Mouse (Mus musculus) G1E (cell line): Measurements from ENCODE around the gene 9430097D07Rik. TPM values are rescaled to one million over a fixed set of nuclear protein-coding genes. Genes with fewer than 3 reads are reported as not detected.
A peak's percentile ranks its signal among the peaks of the same experiment; 100 is the strongest.

Source experiments
- ATAC-seq: 2 replicates; pipeline ENCODE4 v1.8.0; 2016; ENCODE audit warnings: mild to moderate bottlenecking; ENCODE audit not compliant: insufficient number of reproducible peaks, poor library complexity, low FRiP score, severe bottlenecking; ENCODE audit errors: extremely low read depth
- DNase-seq: peaks from one replicate; pipeline ENCODE4 v3.0.0; 2012; ENCODE audit warnings: low spot score
- H3K27me3 ChIP-seq: 2 replicates; pipeline ENCODE4 v1.6.1; 2012; ENCODE audit warnings: mild to moderate bottlenecking, low read length, inconsistent platforms; ENCODE audit not compliant: insufficient read depth
- H3K36me3 ChIP-seq: replicated peaks from 2 replicates; pipeline ENCODE3; 2012; ENCODE audit warnings: mild to moderate bottlenecking, inconsistent platforms
- H3K4me1 ChIP-seq: 2 replicates; pipeline ENCODE4 v1.6.1; 2012; ENCODE audit warnings: low read depth, low read length, inconsistent platforms, mixed read lengths; ENCODE audit not compliant: insufficient read depth
- H3K4me3 ChIP-seq: 2 replicates; pipeline ENCODE4 v1.5.1; 2012; ENCODE audit warnings: low read depth, mild to moderate bottlenecking, inconsistent platforms, low read length, moderate library complexity, mixed read lengths
- H3K9me3 ChIP-seq: replicated peaks from 2 replicates; pipeline ENCODE4 v1.6.1; 2012; ENCODE audit warnings: inconsistent platforms
- CTCF ChIP-seq: IDR thresholded peaks from 2 replicates; pipeline ENCODE4 v1.5.1; 2012; ENCODE audit warnings: low read depth, low read length, inconsistent platforms, mixed read lengths
- GATA1 ChIP-seq: IDR thresholded peaks from 2 replicates; pipeline ENCODE4 v1.6.1; 2012; ENCODE audit warnings: borderline replicate concordance, low read length, inconsistent platforms, mixed read lengths
- GATA2 ChIP-seq: IDR thresholded peaks from 2 replicates; pipeline ENCODE4 v1.6.1; 2012; ENCODE audit warnings: low read depth, low read length, inconsistent platforms, borderline replicate concordance
- POLR2AphosphoS5 ChIP-seq: IDR thresholded peaks from 2 replicates; pipeline ENCODE4 v1.6.1; 2012; ENCODE audit warnings: low read depth, low read length, inconsistent platforms; ENCODE audit not compliant: insufficient replicate concordance
- TAL1 ChIP-seq: conservative IDR thresholded peaks from 2 replicates; pipeline ENCODE4 v1.6.1; 2012; ENCODE audit warnings: low read depth, low read length, inconsistent platforms, mixed read lengths
- polyA plus RNA-seq: library from polyadenylated mRNA; stranded (reverse); fragments of >175 nt; gene quantifications from 2 replicates; pipeline ENCODE4 v1.2.3, GENCODE M21; 2012
- total RNA-seq, 2 experiments: library from RNA; stranded (forward) in 1 of 2; stranded (reverse) in 1 of 2; fragments of 200-1000 nt in 1 of 2; fragments of >200 nt in 1 of 2; fragmentation: Nextera tagmentation in 1 of 2; gene quantifications; 2 replicates each; pipeline ENCODE4 v1.2.3; 2014 to 2017

9430097D07Rik gene
- total and polyA plus RNA-seq, 3 experiments = 0.11 TPM; not detected in 2

DNA sequence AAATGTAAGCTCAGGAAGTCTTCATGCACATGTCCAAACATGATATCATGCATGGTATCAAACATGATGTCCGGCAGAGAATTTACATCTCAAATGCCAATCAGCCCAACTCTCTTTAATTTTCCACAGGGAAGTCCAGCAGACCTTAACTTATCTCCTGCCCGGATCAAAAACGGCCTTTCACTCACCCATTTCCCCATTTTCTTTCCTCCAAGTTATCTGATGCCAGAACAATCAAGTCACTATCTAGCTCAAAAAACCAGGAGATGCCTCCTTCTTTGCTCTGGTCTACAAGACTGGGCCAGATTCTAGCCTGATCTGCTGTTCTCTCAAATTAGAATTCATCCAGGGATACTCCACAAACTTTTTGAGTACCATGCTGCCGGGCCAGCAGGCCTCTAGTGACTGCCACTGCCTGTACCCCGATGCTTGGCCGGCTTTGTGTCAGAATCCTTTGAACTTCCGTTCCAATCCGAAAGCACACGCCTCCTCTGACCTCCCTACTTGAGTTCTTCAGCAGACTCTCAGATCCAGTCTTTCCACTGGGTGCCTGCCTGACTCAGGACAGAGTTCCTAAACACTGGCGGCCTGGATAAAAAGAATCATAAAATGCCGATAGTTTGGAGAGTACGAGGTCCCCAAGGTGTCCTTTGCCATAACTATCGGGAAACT lies 41.3 kb downstream of the 9430097D07Rik start:
- H3K9me3 ChIP-seq = no peaks in the 10 kb centered on the region
- H3K27me3 ChIP-seq = peaks cover 23% of the 10 kb centered on the region; the same call in 1 of the 2 replicates
- peaks cover 12% of the 10 kb centered on the region for H3K36me3 ChIP-seq
- H3K4me1 ChIP-seq = peaks cover 66% of the 10 kb centered on the region
- TF ChIP-seq POLR2AphosphoS5 (no peak), TAL1 (no peak), GATA1 (no peak), GATA2 (no peak), CTCF (no peak)
- H3K4me3 ChIP-seq = peak overlapping the region; percentile 87
- DNase-seq (no peak), ATAC-seq (no peak)

DNA sequence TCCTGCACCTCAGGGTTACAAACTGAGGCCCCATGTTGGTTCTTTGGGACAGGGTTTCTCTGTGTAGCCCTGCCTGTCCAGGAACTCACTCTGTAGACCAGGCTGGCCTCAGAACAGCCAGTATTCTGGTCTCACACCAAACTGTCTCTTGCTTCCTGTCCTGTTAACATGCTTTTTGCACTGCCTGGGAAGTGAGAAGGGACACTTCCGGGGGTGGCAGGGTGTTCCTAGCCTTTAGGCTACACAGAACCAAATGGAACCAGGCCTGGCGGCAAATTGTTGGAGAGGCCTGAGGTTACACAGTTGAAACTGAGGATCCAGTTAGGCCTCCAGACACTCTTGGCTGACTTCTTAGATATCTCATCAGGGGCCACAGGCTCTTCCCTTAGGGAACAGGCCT lies 42.3 kb downstream of the 9430097D07Rik start:
- no peak for ATAC-seq
- no peak for TF ChIP-seq GATA1
- no peak for TF ChIP-seq TAL1
- TF ChIP-seq CTCF = no peak
- no peak for TF ChIP-seq POLR2AphosphoS5
- no peak for TF ChIP-seq GATA2
- peaks cover 58% of the 10 kb centered on the region for H3K4me1 ChIP-seq
- DNase-seq = no peak
- no peak overlapping the region for H3K4me3 ChIP-seq
- H3K36me3 ChIP-seq = peaks cover 2% of the 10 kb centered on the region
- peaks cover 18% of the 10 kb centered on the region; the same call in 1 of the 2 replicates for H3K27me3 ChIP-seq
- H3K9me3 ChIP-seq = no peaks in the 10 kb centered on the region

DNA sequence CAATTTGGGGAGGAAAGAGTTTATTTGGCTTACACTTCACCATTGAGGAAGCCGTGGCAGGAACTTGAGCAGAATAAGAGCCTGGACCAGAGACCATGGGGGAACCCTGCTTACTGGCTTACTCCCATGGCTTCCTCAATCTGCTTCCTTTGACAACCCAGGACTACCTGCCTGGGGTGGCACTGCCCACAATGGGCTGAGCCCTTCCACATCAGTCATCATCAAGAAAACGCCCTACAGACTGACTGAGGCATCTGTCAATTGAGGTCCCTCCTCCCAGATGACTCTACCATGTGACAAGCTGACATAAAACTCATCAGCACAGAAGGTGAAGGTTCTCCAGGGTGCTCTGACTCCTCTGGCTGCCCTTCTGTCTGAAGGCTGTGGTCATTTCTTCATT lies 45.0 kb downstream of the 9430097D07Rik start:
- ATAC-seq (no peak), DNase-seq (no peak)
- no peak for TF ChIP-seq GATA2
- no peak for TF ChIP-seq CTCF
- no peak for TF ChIP-seq POLR2AphosphoS5
- no peak for TF ChIP-seq TAL1
- TF ChIP-seq GATA1 = no peak
- H3K27me3 ChIP-seq = peaks cover 18% of the 10 kb centered on the region
- no peak overlapping the region for H3K4me3 ChIP-seq
- no peaks in the 10 kb centered on the region for H3K9me3 ChIP-seq
- H3K36me3 ChIP-seq = no peaks in the 10 kb centered on the region
- peaks cover 33% of the 10 kb centered on the region for H3K4me1 ChIP-seq

DNA sequence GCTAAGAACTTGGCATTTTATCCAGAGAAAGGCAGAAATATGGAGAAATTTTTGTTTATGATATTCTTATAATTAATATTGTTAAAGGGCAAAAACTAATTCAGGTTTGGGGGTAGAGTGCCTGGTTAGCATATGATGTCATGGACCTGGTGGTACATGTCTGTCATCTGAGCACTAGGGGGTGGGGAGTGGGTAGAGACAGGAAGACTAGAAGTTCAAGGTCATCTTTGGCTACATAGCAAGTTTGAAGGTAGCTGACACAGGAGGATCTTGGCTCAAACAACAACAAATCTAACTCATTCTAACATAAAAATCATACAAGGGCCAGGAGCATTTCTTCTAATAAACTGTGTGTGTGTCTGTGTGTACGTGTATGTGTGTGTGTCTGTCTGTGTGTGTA lies 47.2 kb downstream of the 9430097D07Rik start:
- ATAC-seq (no peak), DNase-seq (no peak)
- Histone ChIP-seq H3K4me1 (peaks cover 23% of the 10 kb centered on the region), H3K36me3 (no peaks in the 10 kb centered on the region), H3K27me3 (peaks cover 27% of the 10 kb centered on the region), H3K9me3 (no peaks in the 10 kb centered on the region), H3K4me3 (no peak overlapping the region)
- no peak for TF ChIP-seq GATA1
- TF ChIP-seq GATA2 = no peak
- TF ChIP-seq POLR2AphosphoS5 = no peak
- no peak for TF ChIP-seq TAL1
- no peak for TF ChIP-seq CTCF

DNA sequence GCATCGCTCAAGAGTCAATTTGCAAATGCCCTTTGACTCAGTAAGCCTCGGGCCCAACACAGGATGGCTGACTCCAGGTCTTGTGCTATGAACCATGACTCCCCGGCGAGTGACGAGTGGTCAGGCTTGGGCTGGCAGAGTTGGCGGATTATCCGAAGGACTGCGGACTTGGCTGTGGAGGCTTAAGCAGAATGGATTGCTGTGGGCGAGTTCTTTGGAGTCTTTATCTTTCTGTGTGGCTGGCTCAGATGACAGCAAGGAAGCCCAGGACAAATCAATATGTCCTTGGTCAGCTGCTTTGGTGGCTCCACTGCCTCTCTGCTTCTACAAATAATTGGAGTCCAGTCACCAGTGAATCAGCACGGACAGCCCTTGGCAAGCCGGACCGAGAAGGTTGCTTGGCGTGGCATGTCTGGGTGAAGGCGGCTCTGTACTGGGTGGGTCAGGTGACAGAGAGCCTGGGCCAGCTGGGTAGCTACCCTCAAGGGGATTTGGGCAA lies 48.0 kb downstream of the 9430097D07Rik start:
- H3K36me3 ChIP-seq = no peaks in the 10 kb centered on the region
- no peak for DNase-seq
- H3K9me3 ChIP-seq = no peaks in the 10 kb centered on the region
- no peak overlapping the region for H3K4me3 ChIP-seq
- peaks cover 27% of the 10 kb centered on the region for H3K27me3 ChIP-seq
- no peak for ATAC-seq
- TF ChIP-seq CTCF (no peak), GATA2 (no peak), GATA1 (no peak), POLR2AphosphoS5 (no peak), TAL1 (no peak)
- H3K4me1 ChIP-seq = peaks cover 26% of the 10 kb centered on the region

DNA sequence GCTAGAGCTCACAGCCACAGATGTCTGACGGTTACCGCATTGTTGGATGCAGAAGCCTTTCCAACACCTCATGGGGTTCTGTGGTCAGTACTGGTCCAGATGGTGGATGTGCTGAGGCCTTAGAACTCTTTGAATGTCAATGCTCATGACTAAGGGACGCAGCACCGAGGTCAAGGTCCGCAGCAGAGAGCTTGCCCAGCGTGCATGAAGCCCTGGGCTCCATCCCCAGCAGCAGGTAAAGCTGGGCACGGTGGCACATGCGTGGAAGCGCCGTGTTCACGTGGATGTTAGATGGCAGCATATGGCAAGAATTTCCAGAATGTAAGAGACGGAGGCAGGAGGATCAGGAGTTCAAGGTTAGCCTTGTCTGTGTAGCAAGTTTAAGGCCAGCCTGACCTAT lies 49.7 kb downstream of the 9430097D07Rik start:
- TF ChIP-seq GATA2 = no peak
- DNase-seq = no peak
- Histone ChIP-seq H3K9me3 (no peaks in the 10 kb centered on the region), H3K4me1 (peaks cover 25% of the 10 kb centered on the region), H3K36me3 (no peaks in the 10 kb centered on the region), H3K4me3 (no peak overlapping the region), H3K27me3 (peaks cover 24% of the 10 kb centered on the region)
- no peak for ATAC-seq

DNA sequence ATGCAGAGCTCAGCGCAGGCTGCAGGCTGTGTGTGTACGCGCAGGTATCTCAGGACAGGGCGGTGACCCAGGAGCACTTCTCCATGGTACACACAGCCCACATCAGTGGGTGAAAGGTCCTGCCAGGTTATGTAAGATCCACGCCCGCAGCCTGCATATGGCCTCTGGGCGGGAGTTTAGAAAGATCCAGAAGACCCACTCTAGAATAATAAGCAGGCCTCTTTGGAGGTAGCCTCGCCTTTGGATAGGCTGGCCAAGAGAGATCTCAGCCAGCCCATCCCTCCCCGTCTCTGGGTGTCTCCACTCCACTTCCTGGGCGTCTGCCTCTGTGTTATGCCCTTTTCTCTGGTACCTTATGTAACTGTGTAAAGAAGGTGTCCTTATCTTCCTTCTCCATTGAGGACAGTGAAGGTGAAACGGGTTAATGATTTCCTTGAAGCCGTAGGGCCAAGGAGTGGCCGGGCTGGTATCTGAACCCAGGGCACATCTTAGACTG lies 50.9 kb downstream of the 9430097D07Rik start:
- Histone ChIP-seq H3K27me3 (peaks cover 24% of the 10 kb centered on the region), H3K4me3 (no peak overlapping the region), H3K9me3 (no peaks in the 10 kb centered on the region), H3K36me3 (no peaks in the 10 kb centered on the region), H3K4me1 (peaks cover 21% of the 10 kb centered on the region)
- DNase-seq (no peak), ATAC-seq (no peak)
- no peak for TF ChIP-seq TAL1
- no peak for TF ChIP-seq GATA1
- TF ChIP-seq GATA2 = no peak
- TF ChIP-seq POLR2AphosphoS5 = no peak
- no peak for TF ChIP-seq CTCF

Other genes with a start within 250 kb of the 9430097D07Rik start
Only the 20 nearest of the 22 such genes appear.
- gene 1110008P14Rik, start 193.7 kb downstream of the 9430097D07Rik start, total RNA-seq (2014; fragmentation: Nextera tagmentation) = 61.4 and 63.6 TPM in 2 replicates
- gene 1110008P14Rik, start 193.7 kb downstream of the 9430097D07Rik start, total RNA-seq (2017) = 26.5 and 33.0 TPM in 2 replicates
- 61.9 and 82.0 TPM in 2 replicates for gene 1110008P14Rik, start 193.7 kb downstream of the 9430097D07Rik start, polyA plus RNA-seq
- gene Lcn2, start 187.4 kb downstream of the 9430097D07Rik start, total RNA-seq (2014; fragmentation: Nextera tagmentation) = not detected in 2 replicates
- not detected in 2 replicates for gene Lcn2, start 187.4 kb downstream of the 9430097D07Rik start, total RNA-seq (2017)
- gene Lcn2, start 187.4 kb downstream of the 9430097D07Rik start, polyA plus RNA-seq = 0.05 TPM in 1 of 2 replicates, not detected in the other
- 13.8 and 21.5 TPM in 2 replicates for gene Ptges2, start 179.8 kb downstream of the 9430097D07Rik start, total RNA-seq (2014; fragmentation: Nextera tagmentation)
- 11.5 and 12.4 TPM in 2 replicates for gene Ptges2, start 179.8 kb downstream of the 9430097D07Rik start, total RNA-seq (2017)
- gene Ptges2, start 179.8 kb downstream of the 9430097D07Rik start, polyA plus RNA-seq = 6.8 and 7.0 TPM in 2 replicates
- 3.9 and 4.2 TPM in 2 replicates for gene Naif1, start 125.2 kb downstream of the 9430097D07Rik start, total RNA-seq (2014; fragmentation: Nextera tagmentation)
- gene Naif1, start 125.2 kb downstream of the 9430097D07Rik start, total RNA-seq (2017) = 3.8 and 4.0 TPM in 2 replicates
- 6.9 and 8.1 TPM in 2 replicates for gene Naif1, start 125.2 kb downstream of the 9430097D07Rik start, polyA plus RNA-seq
- 5.1 and 25.4 TPM in 2 replicates for gene Slc25a25, start 124.2 kb downstream of the 9430097D07Rik start, total RNA-seq (2014; fragmentation: Nextera tagmentation)
- gene Slc25a25, start 124.2 kb downstream of the 9430097D07Rik start, total RNA-seq (2017) = 6.8 and 8.0 TPM in 2 replicates
- gene Slc25a25, start 124.2 kb downstream of the 9430097D07Rik start, polyA plus RNA-seq = 6.5 and 6.9 TPM in 2 replicates
- gene Fam102a, start 40.4 kb downstream of the 9430097D07Rik start, total RNA-seq (2014; fragmentation: Nextera tagmentation) = 33.6 and 35.0 TPM in 2 replicates
- 28.7 and 30.1 TPM in 2 replicates for gene Fam102a, start 40.4 kb downstream of the 9430097D07Rik start, total RNA-seq (2017)
- 28.9 and 32.7 TPM in 2 replicates for gene Fam102a, start 40.4 kb downstream of the 9430097D07Rik start, polyA plus RNA-seq
- 74.6 and 85.4 TPM in 2 replicates for gene Dpm2, start 4.8 kb downstream of the 9430097D07Rik start, total RNA-seq (2014; fragmentation: Nextera tagmentation)
- 59.3 and 64.4 TPM in 2 replicates for gene Dpm2, start 4.8 kb downstream of the 9430097D07Rik start, total RNA-seq (2017)
- 8.2 and 9.4 TPM in 2 replicates for gene Dpm2, start 4.8 kb downstream of the 9430097D07Rik start, polyA plus RNA-seq
- 1.0 TPM in 1 of 2 replicates, not detected in the other for gene Pip5kl1, start 887 bp downstream of the 9430097D07Rik start, total RNA-seq (2014; fragmentation: Nextera tagmentation)
- gene Pip5kl1, start 887 bp downstream of the 9430097D07Rik start, total RNA-seq (2017) = 0.71 and 1.0 TPM in 2 replicates
- gene Pip5kl1, start 887 bp downstream of the 9430097D07Rik start, polyA plus RNA-seq = 0.11 and 0.13 TPM in 2 replicates
- gene St6galnac4, start 11.4 kb upstream of the 9430097D07Rik start, total RNA-seq (2014; fragmentation: Nextera tagmentation) = 15.4 and 25.2 TPM in 2 replicates
- gene St6galnac4, start 11.4 kb upstream of the 9430097D07Rik start, total RNA-seq (2017) = 6.7 and 8.1 TPM in 2 replicates
- gene St6galnac4, start 11.4 kb upstream of the 9430097D07Rik start, polyA plus RNA-seq = 20.8 and 24.4 TPM in 2 replicates
- gene St6galnac6, start 24.0 kb upstream of the 9430097D07Rik start, total RNA-seq (2014; fragmentation: Nextera tagmentation) = 18.3 and 20.2 TPM in 2 replicates
- 16.8 and 19.8 TPM in 2 replicates for gene St6galnac6, start 24.0 kb upstream of the 9430097D07Rik start, total RNA-seq (2017)
- 36.6 and 39.2 TPM in 2 replicates for gene St6galnac6, start 24.0 kb upstream of the 9430097D07Rik start, polyA plus RNA-seq
- not detected in 2 replicates for gene Ak1, start 46.1 kb upstream of the 9430097D07Rik start, total RNA-seq (2014; fragmentation: Nextera tagmentation)
- 0.44 and 0.58 TPM in 2 replicates for gene Ak1, start 46.1 kb upstream of the 9430097D07Rik start, total RNA-seq (2017)
- 0.42 and 0.56 TPM in 2 replicates for gene Ak1, start 46.1 kb upstream of the 9430097D07Rik start, polyA plus RNA-seq
- 4.4 and 6.4 TPM in 2 replicates for gene Eng, start 70.9 kb upstream of the 9430097D07Rik start, total RNA-seq (2014; fragmentation: Nextera tagmentation)
- gene Eng, start 70.9 kb upstream of the 9430097D07Rik start, total RNA-seq (2017) = 0.76 and 0.93 TPM in 2 replicates
- gene Eng, start 70.9 kb upstream of the 9430097D07Rik start, polyA plus RNA-seq = 5.3 and 6.3 TPM in 2 replicates
- 14.7 and 22.9 TPM in 2 replicates for gene Fpgs, start 128.5 kb upstream of the 9430097D07Rik start, total RNA-seq (2014; fragmentation: Nextera tagmentation)
- 12.8 and 13.6 TPM in 2 replicates for gene Fpgs, start 128.5 kb upstream of the 9430097D07Rik start, total RNA-seq (2017)
- 81.4 and 145 TPM in 2 replicates for gene Fpgs, start 128.5 kb upstream of the 9430097D07Rik start, polyA plus RNA-seq
- 68.7 and 71.2 TPM in 2 replicates for gene Cdk9, start 137.4 kb upstream of the 9430097D07Rik start, total RNA-seq (2014; fragmentation: Nextera tagmentation)
- gene Cdk9, start 137.4 kb upstream of the 9430097D07Rik start, total RNA-seq (2017) = 31.7 and 32.5 TPM in 2 replicates
- gene Cdk9, start 137.4 kb upstream of the 9430097D07Rik start, polyA plus RNA-seq = 105 and 129 TPM in 2 replicates
- not detected in 2 replicates for gene Sh2d3c, start 145.4 kb upstream of the 9430097D07Rik start, total RNA-seq (2014; fragmentation: Nextera tagmentation)
- gene Sh2d3c, start 145.4 kb upstream of the 9430097D07Rik start, total RNA-seq (2017) = 0.06 and 0.98 TPM in 2 replicates
- gene Sh2d3c, start 145.4 kb upstream of the 9430097D07Rik start, polyA plus RNA-seq = 0.35 and 0.39 TPM in 2 replicates
- gene 6330409D20Rik, start 165.3 kb upstream of the 9430097D07Rik start, total RNA-seq (2014; fragmentation: Nextera tagmentation) = not detected in 2 replicates
- gene 6330409D20Rik, start 165.3 kb upstream of the 9430097D07Rik start, total RNA-seq (2017) = 0.17 TPM in 1 of 2 replicates, not detected in the other
- gene 6330409D20Rik, start 165.3 kb upstream of the 9430097D07Rik start, polyA plus RNA-seq = not detected in 2 replicates
- gene Tor2a, start 181.6 kb upstream of the 9430097D07Rik start, total RNA-seq (2014; fragmentation: Nextera tagmentation) = 9.0 and 9.7 TPM in 2 replicates
- gene Tor2a, start 181.6 kb upstream of the 9430097D07Rik start, total RNA-seq (2017) = 14.0 and 17.7 TPM in 2 replicates
- gene Tor2a, start 181.6 kb upstream of the 9430097D07Rik start, polyA plus RNA-seq = 28.2 and 30.1 TPM in 2 replicates
- 0.53 TPM in 1 of 2 replicates, not detected in the other for gene Ttc16, start 199.9 kb upstream of the 9430097D07Rik start, total RNA-seq (2014; fragmentation: Nextera tagmentation)
- 0.17 and 0.38 TPM in 2 replicates for gene Ttc16, start 199.9 kb upstream of the 9430097D07Rik start, total RNA-seq (2017)
- gene Ttc16, start 199.9 kb upstream of the 9430097D07Rik start, polyA plus RNA-seq = 0.02 and 0.15 TPM in 2 replicates
- 3.4 and 4.0 TPM in 2 replicates for gene Ptrh1, start 200.1 kb upstream of the 9430097D07Rik start, total RNA-seq (2014; fragmentation: Nextera tagmentation)
- gene Ptrh1, start 200.1 kb upstream of the 9430097D07Rik start, total RNA-seq (2017) = 4.8 and 5.0 TPM in 2 replicates
- gene Ptrh1, start 200.1 kb upstream of the 9430097D07Rik start, polyA plus RNA-seq = 4.3 and 5.3 TPM in 2 replicates
- gene Cfap157, start 208.7 kb upstream of the 9430097D07Rik start, total RNA-seq (2014; fragmentation: Nextera tagmentation) = not detected in 2 replicates
- gene Cfap157, start 208.7 kb upstream of the 9430097D07Rik start, total RNA-seq (2017) = 0.11 and 1.6 TPM in 2 replicates
- gene Cfap157, start 208.7 kb upstream of the 9430097D07Rik start, polyA plus RNA-seq = not detected in 2 replicates